Mouse (Mus musculus): ENCODE results near the gene Dcaf8.
"Not testable (repeated sequence)": the region's sequence is repeated elsewhere in the genome, so short reads cannot be mapped to it uniquely, and the experiment has no call there.

Gene Dcaf8

DNA sequence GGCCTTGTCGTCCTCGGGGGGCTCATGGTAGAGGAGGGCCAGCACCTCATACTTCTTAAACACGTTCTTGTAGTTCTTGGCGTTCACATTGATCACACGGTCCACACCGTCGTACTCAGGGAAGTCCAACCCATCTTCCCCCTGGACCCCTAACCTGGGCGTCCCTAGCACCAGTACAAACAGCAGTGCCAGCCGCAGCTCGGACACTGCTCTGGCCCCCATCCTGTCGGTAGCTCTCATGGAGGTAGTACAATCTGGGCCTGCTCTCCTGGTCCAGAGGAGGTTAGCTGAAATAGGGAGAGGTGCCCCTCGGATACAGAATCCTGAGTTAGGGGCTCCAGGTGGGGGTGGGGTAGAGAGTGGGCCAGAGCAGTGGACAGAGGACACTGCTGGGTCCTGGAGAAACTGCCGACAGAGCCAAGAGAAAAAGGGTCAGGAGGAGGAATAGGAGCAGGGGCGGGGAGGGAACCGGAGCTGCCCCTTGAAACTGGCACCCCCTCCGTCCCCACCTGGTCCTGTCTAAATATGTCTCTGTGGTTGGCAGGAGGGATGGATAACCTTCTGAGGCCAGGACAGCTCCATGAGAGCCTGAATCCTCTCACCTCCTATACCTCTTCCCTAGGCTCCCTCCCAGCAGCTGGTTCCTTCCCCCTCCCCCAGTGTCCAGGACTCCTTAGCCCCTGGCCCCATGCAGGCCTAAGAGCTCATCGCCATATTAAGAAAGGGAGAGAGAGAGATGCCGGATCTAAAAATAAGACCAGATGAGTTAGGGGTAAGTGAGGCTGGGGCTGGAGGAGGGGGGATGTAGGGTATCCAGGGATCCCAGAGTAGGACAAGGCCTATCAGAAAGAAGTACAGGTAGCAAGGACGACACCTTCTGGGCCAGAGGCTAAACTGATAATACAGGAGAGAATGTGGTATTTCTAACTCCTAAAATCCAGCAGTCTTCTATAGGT lies 71.8 kb downstream of the Dcaf8 start, which contains the start of gene Casq1:
Gene Casq1, minus strand, starts transcription at position 418 of the 956 bp plus-strand sequence.
- DNase-seq: no peak

DNA sequence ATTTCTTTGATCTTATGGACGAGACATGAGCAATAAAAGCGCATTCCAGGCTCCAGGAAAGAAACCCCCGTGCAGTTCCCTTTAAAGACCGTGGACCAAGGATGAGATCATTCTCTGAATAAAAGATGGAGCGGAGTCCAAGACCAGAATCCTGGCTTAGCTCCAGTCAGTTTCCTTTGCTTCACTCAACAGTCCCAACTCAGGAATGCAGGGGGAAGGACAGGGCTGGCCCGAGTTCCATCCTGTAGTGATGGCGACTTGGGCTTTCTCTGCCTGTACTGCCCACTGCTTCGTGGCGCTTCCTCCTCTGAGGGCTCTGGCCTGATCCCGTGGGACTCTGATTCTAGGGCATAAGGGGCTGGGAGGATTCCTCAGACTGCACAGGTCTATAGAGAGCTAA lies 72.5 kb downstream of the Dcaf8 start:
- no peak for DNase-seq

DNA sequence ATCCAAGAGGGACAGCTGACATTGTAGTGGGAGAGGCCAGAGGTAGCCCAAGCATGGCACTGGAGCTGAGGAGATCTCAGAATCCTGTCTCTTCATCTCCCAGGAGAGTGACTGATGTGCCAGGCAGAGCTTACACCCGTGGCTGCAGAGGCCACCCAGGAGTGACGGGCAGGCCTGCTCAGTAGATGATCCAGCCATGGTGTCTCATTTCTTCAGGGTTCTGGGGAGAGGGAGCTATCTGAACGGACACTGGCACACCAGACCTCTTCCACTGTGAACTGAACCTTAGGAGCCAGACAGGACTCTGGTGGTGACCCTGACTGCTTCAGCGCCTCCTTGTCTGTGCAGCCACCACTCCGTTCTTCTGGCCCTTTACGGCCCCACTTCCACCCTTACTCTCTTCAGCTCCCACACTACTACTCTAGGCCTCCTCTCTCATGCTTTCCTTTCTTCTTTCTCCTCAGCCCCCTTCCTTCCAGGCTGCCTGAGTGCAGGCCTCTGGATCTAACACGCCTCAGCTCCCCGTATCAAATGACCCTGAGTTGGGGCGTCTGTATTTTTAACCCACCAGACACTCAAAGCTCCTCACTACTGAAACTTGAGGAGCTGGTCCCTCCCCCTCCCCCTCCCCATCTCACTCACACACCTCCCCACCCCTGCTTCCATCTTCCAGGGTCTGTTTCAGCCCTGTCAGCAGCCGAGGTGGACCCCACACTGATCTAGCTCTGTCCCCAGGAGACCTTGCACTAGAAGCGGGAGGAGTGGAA lies 73.6 kb downstream of the Dcaf8 start:
- DNase-seq: no peak

DNA sequence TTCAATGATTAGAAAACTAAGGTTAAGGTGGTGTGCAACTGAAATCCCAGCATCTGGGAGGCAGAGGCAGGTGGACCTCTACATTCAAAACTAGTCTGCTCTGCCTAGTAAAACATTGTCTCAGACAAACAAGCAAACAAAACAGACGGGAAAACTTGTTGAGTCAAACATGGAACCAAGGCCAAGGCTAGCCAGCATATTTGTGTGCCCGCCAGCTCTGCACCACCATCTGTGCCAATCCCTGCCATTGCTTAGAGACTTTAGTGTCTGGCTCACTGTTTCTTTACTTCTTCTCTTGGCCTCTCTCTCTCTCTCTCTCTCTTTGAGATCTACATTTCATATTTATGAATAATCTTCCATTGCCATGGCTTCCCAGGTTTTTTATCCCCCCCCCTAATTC lies 80.3 kb downstream of the Dcaf8 start:
- no peak for DNase-seq

DNA sequence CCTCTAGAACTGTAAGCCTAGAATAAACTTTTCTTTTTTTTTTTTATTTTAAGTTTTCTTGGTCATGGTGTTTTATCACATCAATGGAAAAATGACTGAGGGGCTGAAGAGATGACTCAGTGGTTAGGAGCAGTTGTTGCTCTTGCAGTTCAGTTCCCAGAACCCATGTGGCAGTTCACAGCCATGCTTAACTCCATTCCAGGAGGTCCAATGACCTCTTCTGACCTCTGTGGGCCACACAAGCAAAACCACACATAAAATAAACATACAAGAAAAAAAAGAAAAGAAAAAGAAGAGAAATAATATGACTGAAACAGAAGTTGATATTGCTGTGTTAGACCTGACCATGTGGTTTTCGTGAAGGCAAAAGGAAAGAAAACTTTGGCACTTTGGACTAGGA lies 81.3 kb downstream of the Dcaf8 start:
- no peak for DNase-seq

DNA sequence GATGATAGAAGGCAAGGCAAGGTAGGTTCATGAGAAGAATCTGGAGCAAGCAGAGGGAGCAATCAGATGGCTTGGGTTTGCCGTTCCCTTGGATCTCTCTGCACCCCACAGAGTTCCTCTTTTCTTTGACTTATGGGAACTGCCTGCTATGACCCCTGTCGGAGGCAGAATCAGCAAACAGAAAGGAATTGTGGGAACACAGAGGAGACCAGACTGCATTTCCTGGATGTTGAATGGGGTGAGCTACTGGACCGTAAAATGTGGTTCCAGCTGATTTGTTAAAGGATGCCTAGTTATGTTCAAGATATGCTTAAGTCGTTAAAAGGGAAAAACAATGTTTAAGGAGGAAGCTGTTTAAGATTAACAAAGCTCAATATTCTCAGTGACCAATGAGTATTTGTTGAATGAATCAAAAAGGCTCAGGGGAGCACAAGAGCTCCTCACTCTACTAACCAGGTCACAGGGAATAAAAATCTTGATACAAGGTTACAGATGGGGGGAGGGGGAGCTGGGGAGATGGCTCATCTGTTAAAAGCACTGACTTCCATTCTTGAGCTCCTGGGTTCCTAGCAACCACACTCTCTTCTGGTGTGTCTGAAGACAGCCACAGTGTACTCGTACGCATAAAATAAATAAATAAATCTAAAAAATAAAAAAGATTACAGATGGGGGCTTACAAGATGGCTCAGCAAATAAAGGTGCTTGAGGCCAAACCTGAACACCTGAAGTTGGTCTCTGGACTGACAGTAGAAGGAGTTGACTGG lies 93.2 kb downstream of the Dcaf8 start:
- no peak for DNase-seq

DNA sequence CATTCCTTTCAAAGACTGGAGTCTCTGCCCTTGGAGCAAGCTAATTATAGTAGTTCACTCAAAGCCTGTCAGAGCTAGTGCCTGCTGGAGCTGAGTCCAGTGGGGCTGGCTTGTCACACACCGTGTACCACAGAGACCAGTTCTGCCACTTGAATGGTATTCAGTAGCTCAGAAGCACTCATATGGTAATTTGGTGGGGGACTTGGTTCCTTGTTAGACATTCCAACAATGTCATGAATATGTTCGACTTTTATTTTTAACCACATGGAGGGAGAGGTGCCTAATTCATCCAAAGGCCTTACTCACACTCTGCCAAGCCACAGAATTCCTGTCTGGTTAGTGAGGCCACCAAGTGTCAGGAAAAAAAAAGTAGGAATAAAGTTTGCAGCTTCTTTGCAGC lies 94.5 kb downstream of the Dcaf8 start:
- no peak for DNase-seq

DNA sequence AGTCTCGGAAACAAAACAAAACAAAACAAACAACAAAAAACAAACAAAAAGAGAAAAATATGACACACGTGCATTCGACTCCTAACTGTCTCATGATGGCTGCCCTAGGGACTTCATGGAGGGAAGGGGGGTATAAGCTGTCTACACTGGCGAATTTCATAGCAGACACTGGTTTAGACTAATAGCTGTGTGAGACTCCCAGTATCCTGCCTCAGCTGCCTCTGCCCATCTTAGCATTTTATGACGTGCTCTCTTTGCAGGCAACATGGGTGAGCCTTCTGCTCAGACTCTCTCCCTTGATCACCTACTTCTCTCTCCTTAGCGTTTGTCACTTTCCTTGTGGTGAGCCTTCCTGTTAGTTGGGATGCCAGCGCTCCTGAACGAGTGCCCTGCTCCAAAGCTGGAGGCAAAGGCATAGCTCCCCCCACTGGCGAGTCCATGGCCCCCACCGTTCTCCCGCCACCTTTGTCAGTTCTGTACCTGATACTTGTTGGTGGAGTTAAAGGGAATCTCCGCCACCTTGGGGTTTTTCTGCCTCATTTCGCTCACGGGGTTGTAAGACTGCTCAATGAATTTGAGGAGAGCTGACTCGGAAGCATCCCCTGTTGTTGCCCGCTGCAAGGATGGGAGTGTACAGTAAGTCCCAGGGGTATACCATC lies 95.8 kb downstream of the Dcaf8 start:
- DNase-seq: no peak

DNA sequence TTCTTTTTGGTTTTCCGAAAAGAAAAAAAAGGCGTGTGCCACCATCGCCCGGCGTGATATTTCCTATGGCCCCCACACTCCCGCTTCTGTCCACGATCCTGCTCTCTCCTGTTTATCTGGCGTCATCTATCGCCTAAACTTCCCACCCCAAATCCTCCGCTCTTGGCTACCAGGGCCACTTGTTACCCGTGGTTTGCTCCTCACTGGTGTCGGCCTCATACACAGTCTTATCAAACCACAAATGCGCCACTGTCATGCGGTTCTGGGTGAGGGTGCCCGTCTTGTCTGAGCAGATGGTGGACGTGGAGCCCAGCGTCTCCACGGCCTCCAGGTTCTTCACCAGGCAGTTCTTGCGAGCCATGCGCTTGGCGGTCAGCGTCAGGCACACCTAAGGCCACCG lies 96.8 kb downstream of the Dcaf8 start:
- DNase-seq: not testable (repeated sequence)

Data from thymus, postnatal 36 days (tissue).